Mouse (Mus musculus): Measurements from ENCODE around the gene Golt1b.
"Not testable (repeated sequence)": the region's sequence is repeated elsewhere in the genome, so short reads cannot be mapped to it uniquely, and the experiment has no call there.

The Golt1b gene

DNA sequence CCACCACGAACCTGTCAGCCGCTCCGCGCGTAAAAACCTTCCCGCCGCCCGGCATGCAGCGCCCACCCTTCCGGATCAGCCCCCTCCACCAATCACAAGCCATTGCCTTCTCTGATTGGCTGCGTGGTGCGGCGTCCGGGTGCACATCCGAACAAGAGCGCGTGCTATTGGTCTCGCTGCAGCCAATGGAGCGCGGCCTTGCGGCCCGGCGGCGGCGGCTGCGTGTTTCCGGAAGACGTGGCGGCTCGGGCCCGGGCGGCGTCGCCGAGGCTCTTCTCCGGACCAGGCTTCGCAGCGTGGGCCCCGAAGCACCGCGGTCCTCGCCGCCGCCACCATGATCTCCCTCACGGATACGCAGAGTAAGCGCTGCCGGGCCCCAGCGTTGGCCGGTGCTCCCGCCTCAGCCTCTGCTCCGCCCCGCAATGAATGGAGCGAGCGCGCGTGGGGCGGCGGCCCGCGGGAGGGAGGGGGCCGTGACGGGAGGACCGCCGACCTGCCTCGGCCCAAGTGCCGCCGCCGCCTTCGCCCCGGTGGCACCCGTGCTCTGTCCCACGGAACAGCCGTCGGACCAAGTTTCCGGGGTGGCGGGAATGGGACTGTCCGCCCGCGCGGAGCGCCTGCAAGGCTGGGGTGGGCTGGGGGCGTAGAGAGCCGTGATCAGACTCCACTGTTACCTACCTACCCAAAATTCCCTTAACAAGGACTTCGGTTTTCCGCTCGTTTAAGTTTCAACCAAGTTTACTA lies at the start of gene Golt1b, which contains the start of gene Recql:
Gene Golt1b, plus strand, starts transcription at position 211 of the 744 bp plus-strand sequence.
Gene Recql, minus strand, starts transcription at position 77 of the 744 bp plus-strand sequence.
- DNase-seq (ENCODE audit: low spot score) = peak; percentile 98

DNA sequence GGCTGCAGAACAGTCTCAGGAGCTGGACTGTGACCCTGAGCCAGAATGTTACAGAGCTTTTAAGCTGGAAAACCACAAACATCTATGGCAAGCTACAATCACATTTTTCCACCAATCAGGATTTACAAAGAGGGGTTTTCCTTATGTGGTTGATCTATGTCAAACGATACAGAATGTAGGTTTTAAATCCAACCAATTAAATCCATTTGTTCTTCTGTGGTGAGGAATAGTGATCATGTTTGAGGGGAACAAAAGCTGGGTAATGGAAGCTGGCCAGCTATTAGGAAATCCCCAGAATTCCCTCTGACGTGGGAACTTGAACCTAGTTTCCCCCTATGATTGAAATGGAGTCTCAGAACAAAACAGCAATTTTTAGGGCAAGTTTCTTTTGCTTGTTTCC lies 48.1 kb upstream of the Golt1b start:
- DNase-seq (ENCODE audit: low spot score) = no peak

DNA sequence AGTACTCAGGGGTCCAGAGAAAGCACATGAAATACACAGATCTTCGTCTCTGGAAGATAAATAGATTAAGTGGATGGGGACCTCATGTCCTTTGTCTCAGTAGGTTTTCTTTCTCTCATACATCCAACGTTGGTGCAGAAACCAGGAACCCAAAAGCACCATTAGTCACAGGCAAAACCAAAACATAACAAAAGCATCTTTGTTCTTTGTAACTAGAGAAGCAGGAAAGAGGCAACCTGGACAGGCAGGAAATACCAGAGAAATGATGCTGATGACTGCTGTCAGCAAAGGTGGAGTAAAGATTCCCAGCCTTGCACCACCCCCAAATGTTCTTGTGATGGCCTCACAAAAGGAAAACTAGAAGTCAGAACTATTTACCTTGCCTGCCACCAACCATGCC lies 47.4 kb upstream of the Golt1b start:
- no peak for DNase-seq (ENCODE audit: low spot score)

DNA sequence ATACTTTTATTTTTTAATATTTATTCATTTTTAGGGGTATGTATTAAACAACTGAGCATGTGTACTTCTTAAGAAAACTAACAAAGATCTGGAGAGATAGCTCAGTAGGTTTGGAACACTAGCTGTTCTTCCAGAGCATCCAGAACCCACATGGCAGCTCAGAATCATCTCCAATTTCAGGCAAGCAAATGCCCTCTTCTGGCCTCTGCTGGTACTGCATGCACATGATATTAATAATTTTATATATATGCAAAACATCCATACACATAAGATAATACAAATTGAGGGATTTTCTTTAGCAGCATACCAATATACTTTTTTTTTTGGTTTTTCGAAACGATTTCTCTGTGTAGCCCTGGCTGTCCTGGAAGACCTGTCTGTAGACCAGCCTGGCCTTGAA lies 43.5 kb upstream of the Golt1b start:
- peak; percentile 51 for DNase-seq (ENCODE audit: low spot score)

DNA sequence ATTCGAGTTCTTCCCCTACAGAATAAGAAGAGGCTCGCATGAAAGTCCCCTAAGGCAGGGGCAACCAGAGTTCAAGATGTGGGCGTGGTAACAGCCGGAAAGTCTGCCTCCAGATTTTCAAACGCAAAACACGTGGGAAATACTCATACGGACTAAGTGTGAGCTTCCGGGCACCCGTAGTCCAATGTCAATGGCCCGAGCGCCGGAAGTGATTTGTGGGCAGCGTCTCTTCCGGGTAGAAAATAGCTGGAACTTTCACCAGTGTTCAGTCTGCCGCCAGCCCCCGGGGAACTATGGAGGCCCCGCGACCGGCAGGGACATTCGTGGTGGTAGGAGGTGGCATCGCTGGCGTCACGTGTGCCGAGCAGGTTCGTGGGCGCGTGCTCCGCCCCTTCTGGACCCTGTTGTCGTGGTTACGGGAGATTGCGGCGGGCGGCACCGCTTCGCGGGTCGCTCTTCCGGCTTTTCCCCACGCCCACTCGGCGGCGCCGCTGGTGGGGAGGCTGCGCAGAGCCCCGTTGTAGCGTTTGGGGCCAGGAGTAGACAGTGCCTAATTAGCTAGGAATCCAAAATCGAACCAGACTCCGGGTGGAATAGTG lies 41.5 kb upstream of the Golt1b start, which contains the start of gene Pyroxd1:
Gene Pyroxd1, plus strand, starts transcription at position 215 of the 599 bp plus-strand sequence.
- DNase-seq (ENCODE audit: low spot score) = peak; percentile 95

DNA sequence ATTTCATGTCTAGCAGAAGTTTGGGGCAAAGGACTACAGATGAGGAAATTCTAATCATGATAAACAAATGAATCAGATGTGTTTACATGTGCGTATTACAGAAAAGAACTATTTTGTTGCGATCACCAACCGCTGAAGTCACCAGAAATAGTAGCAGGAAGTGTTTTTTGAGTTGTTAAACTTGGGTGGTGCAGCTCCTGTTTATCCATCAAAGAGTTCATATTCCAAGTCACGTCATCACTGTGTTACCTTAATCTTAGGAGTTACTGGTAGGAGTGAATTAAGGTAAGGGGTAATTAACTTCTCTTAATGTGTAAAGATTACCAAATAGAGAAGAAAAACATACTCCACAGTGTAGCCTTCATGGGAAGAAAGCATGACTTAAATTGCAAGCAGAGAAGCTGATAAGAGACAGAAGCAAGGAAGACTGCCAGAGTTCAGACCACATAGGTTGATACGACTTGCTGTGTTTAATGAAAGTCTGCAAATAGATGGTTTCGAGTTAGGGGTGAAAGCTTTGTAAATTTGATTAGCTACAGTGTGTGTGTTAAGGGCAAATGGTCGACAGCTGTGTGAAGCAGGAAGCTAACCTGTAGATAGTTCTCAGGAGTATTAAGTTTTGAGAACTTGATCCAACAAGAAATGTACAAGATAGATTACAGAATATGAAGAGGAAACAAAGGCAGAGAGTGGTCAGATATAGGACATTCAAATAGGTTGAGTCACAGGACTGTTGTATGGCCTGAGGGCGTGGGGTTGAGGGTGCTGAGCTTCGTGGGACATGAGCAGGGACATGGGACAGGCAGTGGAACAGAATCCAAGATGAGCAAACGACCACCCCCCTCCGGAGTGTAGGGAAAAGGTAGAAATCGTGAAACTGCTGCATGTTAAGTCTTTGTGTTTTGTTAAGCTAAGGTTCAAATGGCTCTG lies 40.6 kb upstream of the Golt1b start:
- no peak for DNase-seq (ENCODE audit: low spot score)

DNA sequence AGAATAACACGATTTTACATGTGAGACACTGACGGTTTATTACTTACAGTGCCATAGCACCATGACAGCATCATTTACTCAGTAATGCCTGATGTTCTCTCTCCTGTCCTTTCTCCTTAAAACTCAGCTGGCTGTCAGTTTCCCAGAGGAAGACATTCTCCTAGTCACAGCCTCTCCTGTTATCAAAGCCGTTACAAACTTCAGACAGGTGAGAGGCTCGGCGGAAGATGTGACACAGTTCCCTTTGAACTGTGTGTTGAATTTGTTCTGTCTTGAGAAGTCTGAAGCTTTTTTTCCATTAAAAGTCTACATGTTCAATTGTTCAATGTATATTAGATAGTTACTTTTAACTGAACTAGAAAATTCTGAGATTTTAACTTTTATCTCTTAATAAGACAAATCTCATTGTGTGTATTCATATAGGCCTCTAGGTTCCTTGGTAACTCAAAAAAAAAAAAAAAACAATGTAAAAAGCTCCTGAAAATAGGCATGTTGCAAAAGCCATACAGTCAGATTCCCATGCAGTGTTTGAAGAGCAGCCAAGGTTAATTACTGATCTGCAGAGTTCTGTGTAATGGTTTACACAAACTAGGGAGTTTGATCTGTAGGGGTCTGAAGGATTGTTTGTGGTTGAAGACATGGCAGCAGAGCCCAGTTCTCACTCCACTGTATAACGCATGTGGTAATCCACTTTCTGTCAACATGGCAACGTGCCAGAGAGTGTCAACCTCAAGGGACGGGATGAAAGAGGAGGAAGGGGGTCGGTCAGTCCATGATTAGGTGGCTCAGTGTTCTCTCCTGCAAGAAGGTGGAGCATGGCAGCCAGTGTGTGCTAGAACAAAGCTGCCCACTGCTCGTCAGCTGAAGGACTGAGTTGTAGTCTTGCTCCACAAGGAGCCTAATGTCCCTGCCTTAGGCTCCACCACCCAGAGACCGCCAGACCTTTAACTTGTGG lies 39.3 kb upstream of the Golt1b start:
- no peak for DNase-seq (ENCODE audit: low spot score)

DNA sequence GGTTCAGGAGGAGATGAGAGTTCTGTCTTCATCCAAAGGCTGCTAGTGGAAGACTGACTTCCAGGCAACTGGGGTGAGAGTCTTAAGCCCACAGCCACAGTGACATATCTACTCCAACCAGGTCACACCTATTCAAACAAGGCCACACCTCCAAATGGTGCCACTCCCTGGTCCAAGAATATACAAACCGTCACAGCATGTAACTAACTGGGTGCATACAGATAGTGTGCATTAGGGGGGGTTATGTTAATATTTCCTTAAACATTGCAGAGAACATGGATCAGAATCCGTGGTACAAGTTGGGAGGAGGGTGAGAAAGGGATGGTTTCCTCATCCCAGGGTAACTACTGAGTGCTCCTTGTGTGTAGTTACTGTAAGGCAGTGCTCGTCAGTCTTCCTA lies 34.9 kb upstream of the Golt1b start:
- not testable (repeated sequence) for DNase-seq (ENCODE audit: low spot score)

DNA sequence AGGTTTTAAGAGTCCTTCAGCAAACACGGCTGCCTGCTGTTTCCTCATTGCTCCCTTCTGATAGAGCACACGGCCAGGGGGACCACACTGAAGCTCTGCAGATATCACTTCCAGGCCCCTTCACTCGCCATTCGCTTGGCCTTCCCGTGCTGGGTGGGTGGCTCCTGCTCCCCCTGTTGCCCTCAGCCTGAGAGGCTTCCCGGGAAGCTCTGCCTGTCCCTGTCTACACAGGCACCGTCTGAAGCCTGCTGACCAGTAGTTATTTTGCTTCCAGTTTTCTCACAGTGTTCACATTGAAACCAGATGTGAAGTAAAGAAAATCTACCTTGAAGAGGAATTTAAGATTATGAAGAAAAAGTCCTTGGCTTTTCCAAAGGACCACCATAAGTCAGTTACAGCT lies 29.9 kb upstream of the Golt1b start:
- no peak for DNase-seq (ENCODE audit: low spot score)

DNA sequence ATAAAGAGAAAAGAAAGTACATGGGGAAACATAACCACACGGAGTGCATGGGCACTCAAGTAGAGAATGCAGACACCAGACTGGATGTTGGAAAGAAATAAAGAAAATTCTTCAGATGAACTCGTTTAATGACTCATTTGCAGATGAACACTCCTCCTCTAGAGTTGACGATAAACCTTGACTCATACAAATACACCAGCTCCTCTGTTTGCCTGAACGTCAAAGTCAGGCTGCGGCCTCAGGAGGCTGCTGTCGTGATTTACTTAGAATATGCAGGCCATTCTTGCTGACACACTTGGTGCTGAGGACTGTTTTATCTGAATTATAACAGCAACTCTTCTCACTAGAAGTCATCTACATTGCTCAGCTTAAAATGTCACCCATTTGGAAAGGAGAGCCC lies 25.0 kb upstream of the Golt1b start:
- DNase-seq (ENCODE audit: low spot score) = no peak

DNA sequence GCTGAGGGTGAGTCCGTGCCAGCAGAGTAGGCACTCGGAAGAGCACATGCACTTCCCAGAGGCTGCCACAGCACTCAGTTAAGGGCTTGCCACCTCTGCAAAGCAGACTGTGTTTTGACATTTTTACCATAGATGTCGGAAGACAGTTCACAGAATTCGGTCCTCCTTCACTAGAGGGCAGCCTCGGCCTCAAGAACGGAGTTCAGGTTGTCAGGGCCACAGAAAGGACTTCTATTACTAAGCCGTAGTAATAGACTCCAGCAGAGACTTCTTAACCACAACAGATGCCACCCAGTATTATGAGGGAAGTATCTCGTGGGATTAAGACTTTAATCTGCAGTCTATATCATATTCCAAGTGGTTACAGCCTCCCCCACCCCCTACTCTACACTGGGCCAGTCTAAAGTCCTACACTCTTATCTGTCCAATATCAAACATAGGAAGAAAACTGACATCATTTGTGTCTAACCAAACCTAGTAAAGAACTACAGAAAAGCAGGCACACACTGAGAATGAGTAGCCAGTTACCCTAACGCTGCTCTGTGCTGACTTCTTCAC lies 23.9 kb upstream of the Golt1b start:
- peak; percentile 49 for DNase-seq (ENCODE audit: low spot score)

DNA sequence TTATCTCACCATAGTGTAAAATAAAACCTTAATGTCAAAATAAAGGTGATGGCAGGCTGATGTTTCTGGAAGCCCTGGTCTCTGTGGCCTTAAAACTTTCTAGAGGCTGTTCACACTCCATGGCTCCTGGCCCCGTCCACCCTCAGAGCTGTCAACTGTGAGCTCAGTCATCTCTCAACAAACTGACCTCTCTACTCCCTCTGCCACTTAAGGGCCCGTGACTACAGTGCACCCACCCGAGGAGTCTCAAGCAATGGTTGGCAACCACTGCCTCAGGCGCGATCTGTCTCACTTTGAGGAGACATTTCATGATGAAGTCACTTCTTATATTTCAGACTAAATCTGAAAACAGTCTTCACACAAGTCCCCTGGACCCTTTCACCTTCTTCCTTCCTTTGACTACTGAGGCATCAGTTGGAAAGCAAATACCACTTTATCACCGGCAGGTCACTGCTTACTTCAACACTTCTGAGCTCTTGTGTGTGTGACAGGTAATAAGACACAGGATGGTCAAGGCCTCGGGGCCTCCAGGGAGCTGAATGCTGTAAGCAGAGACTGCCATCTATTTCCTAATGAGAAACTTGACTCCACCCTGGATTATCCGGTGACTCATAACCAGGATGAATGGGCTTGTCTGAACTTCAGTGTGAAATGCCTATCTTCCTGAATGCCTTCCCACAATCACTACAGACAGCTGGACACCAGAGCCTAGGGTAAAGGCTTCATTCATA lies 21.1 kb upstream of the Golt1b start:
- DNase-seq (ENCODE audit: low spot score) = no peak

DNA sequence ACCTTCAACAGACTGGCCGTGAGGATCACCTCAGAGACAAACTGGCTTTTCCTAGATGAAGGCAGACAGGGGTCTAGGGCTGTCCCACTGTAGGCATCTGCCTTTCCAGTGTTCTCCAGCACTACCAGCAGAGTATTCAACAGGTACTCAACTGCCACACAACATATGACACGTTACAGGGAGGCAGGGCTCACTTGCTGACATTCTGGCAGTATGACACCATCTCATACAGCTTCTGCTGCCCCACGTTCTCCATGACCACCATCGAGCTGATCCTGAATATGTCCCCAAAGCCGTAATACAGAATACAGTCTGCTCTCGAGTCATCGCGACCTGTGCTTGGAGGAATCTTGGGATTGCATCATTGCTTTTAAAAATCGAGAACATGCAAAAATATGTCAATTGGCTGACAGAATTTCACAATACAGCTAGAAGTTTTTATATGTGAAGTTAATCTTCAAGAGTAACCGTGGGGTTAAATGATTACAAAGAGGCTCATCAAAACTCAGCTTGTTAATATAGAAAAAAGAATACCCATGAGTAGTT lies 20.5 kb upstream of the Golt1b start:
- DNase-seq (ENCODE audit: low spot score) = no peak

DNA sequence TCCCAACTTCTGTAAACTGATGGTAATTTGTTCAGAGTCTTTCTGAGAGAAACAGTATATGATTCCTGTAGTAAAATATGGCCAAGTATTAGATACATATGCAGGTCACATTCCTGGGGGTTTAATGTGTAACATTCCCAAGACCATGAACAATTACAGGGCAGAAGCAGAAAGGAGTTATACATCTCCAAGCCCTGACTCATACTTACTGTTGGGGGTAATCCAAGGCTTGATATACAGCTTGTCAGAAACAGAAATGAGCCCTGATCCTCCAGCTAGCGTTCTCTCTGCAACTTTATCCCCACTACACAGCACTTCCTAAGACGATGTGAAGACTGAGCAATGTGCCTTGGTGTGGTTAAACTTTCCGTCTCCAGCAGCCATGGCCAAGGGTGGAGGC lies 19.5 kb upstream of the Golt1b start:
- DNase-seq (ENCODE audit: low spot score) = no peak

DNA sequence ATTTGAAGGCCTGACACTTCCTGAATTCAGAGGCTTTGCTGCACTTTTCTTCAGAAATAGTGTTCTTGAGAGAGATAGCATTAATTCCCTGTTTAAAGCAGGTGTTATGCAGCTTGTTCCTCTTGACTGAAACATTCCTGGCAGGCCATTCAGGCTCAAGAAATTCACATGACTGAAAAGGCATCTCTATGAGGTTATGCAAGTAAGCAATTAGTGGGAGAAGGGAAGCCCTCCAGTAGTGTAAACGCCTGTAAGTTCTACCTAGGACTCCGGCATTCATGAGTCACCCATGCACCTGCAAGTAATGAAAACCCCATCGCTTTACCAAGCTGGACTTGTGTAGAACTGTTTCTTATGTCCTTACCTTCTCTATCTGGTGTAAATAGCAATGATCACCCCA lies 17.5 kb upstream of the Golt1b start:
- DNase-seq (ENCODE audit: low spot score) = no peak

DNA sequence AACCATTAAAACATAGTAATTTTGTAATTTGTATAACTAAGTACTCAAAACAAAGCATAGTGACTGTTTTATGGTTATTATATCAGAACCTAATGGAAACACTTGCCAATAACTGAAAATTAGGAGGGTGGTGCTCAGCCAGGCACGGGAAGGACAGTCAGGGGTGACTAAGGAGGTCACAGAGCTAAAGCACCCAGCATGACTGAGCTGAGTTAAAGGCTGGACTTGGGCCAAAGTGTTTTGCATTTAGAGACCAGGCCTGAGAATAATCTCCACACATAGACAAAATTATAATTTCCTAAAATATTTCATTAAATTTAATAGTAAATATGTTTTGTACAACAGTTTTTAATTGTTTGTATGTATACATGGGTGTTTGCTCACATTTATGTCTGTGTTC lies 9.9 kb upstream of the Golt1b start:
- DNase-seq (ENCODE audit: low spot score) = no peak

DNA sequence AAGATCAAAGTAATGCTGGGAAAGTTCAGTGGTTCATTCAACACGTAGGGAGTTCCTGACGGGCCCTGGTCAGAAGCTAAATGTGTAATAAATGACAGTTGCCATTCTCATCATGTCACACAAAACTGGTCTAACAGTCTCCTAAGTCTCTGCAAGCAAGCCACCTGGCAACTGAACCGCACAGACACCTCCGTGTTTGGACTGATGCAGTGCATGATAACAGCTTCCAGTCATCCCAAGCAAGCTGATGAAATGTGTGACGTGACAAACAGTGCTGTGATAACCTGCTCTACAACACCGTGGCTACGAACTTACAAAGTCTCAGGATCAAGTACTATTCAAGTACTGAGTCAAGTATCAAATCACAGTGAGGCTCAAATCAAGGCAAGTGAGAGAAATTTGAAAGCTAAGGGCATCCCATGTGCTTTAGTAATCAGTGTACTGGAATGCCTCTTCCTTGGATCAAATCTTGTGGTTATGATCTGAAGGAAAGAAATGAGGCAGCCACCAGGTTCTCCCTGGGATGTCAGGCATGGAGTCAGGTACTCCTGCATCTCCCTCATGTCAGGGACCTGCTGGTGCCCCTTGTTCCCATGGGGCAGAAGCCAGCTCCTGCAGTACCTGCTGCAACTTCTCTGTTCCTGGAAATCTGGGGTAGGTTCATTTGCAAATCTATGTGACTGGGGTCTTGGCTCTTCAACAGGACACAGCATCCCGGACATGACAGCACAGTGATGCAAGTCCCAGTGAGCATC lies 8.3 kb upstream of the Golt1b start:
- no peak for DNase-seq (ENCODE audit: low spot score)

DNA sequence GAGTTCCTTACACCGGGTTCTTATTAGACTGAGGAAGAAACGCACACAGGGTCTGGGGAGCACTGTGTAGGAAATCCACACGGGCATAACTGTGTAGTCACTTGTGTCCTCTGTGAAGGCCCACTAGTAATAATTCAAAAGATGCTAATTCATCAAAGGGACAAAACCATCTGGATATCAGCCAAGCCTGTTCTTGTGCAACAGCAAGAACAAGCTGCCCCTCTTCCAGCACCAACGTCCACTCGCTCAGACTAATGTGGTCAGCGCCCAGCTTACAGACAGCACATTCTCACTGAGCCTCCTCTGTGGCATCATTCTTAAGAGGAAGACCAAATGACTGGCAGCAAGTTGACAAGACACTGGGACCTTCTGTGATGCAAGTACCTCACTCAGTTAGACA lies 7.1 kb upstream of the Golt1b start:
- DNase-seq (ENCODE audit: low spot score) = no peak

DNA sequence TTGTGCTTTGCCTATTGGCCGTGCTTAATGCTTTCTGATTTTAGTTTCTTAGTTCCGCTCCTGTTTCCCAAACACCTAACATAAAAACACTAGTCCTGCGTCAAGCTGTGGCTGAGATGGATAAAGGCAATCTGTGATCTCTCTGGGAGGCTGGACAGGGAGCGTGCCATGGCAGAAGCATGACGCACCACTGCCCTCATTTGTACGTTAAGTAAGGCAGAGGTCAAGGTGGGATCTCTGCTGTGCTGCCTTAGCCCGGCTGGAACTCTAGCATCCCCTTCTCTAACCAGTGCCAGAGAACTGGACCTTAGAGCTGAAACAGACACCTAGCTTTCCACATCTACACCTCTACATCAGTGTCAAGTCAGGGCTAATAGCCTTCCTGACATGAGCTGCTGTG lies 5.4 kb upstream of the Golt1b start:
- no peak for DNase-seq (ENCODE audit: low spot score)
